Mouse (Mus musculus): ENCODE measurements at regions not wholly inside any gene's neighbourhood (a gene's known extent, or its start where the extent isn't known, plus 50 kb on each side); places are given as distances from the start of the nearest gene placed in this dataset.

- TF ChIP-seq CTCF (IDR thresholded peaks at IDR 0.05; ENCODE audit: borderline replicate concordance, extremely low read depth, insufficient read depth, insufficient read length) (no peak), POLR2A (IDR thresholded peaks at IDR 0.05; ENCODE audit: borderline replicate concordance, extremely low read depth, insufficient read depth, insufficient read length, poor library complexity, severe bottlenecking) (no peak)
Observed at GRCm38 (mm10) chr10:96263544-96263943, 127.1 kb downstream of the Gm5426 start.
